Mouse (Mus musculus): ENCODE results near the gene Ppp1r1a. TPM values are rescaled to one million over a fixed set of nuclear protein-coding genes. Genes with fewer than 3 reads are reported as not detected.

The Ppp1r1a gene
- total RNA-seq (2021): 9.2 and 10.1 TPM in 2 replicates
- long read RNA-seq, transcript Ppp1r1a-201 (7 exons, 1,306 nt): major isoform, 9 of 10 reads
- long read RNA-seq, partial matches to known transcripts: 1 of 10 reads
- long read RNA-seq, other reads (novel, unspliced or antisense): 0 of 10 reads

- DNase-seq: peak; percentile 69
Observed at GRCm38 (mm10) chr15:103537822-103538213, at the start of gene Ppp1r1a. Ppp1r1a (minus strand) TSS chr15:103538003.

- no peak for DNase-seq
Observed at GRCm38 (mm10) chr15:103585876-103586275, 48.1 kb upstream of the Ppp1r1a start.

- DNase-seq: no peak
Observed at GRCm38 (mm10) chr15:103564981-103565380, 27.2 kb upstream of the Ppp1r1a start, which contains the start of gene Glycam1. Glycam1 (minus strand) TSS chr15:103565081.

- DNase-seq: no peak
Observed at GRCm38 (mm10) chr15:103552096-103552690, 14.4 kb upstream of the Ppp1r1a start.

GRCm38 (mm10) chr15:103551053-103551452 is 13.2 kb upstream of the Ppp1r1a start:
- DNase-seq: no peak

- DNase-seq: no peak
Observed at GRCm38 (mm10) chr15:103549475-103549874, 11.7 kb upstream of the Ppp1r1a start.

- DNase-seq: no peak
Observed at GRCm38 (mm10) chr15:103547983-103548382, 10.2 kb upstream of the Ppp1r1a start.

- no peak for DNase-seq
Observed at GRCm38 (mm10) chr15:103542526-103542925, 4.7 kb upstream of the Ppp1r1a start.

GRCm38 (mm10) chr15:103540646-103541045 is 2.8 kb upstream of the Ppp1r1a start:
- DNase-seq: no peak

- DNase-seq: no peak
Observed at GRCm38 (mm10) chr15:103539259-103539658, 1.5 kb upstream of the Ppp1r1a start.

- DNase-seq: no peak
Observed at GRCm38 (mm10) chr15:103537011-103537821, 587 bp downstream of the Ppp1r1a start.

- DNase-seq: no peak
Observed at GRCm38 (mm10) chr15:103536456-103536855, 1.3 kb downstream of the Ppp1r1a start.

GRCm38 (mm10) chr15:103535786-103536185 is 2.0 kb downstream of the Ppp1r1a start:
- no peak for DNase-seq

- DNase-seq: no peak
Observed at GRCm38 (mm10) chr15:103535030-103535429, 2.8 kb downstream of the Ppp1r1a start.

GRCm38 (mm10) chr15:103534054-103534620 is 3.7 kb downstream of the Ppp1r1a start:
- no peak for DNase-seq

GRCm38 (mm10) chr15:103530372-103530771 is 7.4 kb downstream of the Ppp1r1a start:
- DNase-seq: peak; percentile 43

- no peak for DNase-seq
Observed at GRCm38 (mm10) chr15:103523156-103523555, 14.6 kb downstream of the Ppp1r1a start.

GRCm38 (mm10) chr15:103522458-103523099 is 15.2 kb downstream of the Ppp1r1a start:
- no peak for DNase-seq

GRCm38 (mm10) chr15:103519386-103520378 is 18.1 kb downstream of the Ppp1r1a start:
- no peak for DNase-seq

- DNase-seq: no peak
Observed at GRCm38 (mm10) chr15:103518600-103519385, 19.0 kb downstream of the Ppp1r1a start.

All from adrenal gland, postnatal 25 days (tissue).